Mouse (Mus musculus) kidney, postnatal 0 days (tissue): ENCODE data around the gene Rrm2. TPM values are rescaled to one million over a fixed set of nuclear protein-coding genes. Genes with fewer than 3 reads are reported as not detected.
"Not testable (repeated sequence)": the region's sequence is repeated elsewhere in the genome, so short reads cannot be mapped to it uniquely, and the experiment has no call there.

Source experiments
- ATAC-seq: fragments of 200-750 bp; cut with Nextera tagmentation; replicated peaks from 2 replicates; pipeline ENCODE4 v1.8.0; 2017; ENCODE audit warnings: low read depth, moderate number of reproducible peaks, moderate TSS enrichment, moderate library complexity; ENCODE audit not compliant: low FRiP score
- DNase-seq: peaks from one replicate; pipeline ENCODE4 v3.0.0-alpha.2; 2016; ENCODE audit warnings: low spot score
- H3K27ac ChIP-seq: fragments of 300-500 bp; sonication (generic); 2 replicates; pipeline ENCODE4 v1.5.1; 2014; ENCODE audit warnings: mild to moderate bottlenecking
- H3K27me3 ChIP-seq: fragments of 300-500 bp; sonication (generic); 2 replicates; pipeline ENCODE4 v1.6.1; 2014; ENCODE audit warnings: low read length, mixed read lengths; ENCODE audit not compliant: insufficient read depth
- H3K36me3 ChIP-seq: fragments of 300-500 bp; sonication (generic); 2 replicates; pipeline ENCODE4 v1.6.1; 2014; ENCODE audit warnings: low read length, mixed read lengths; ENCODE audit not compliant: insufficient read depth
- H3K4me1 ChIP-seq: fragments of 300-500 bp; sonication (generic); replicated peaks from 2 replicates; pipeline ENCODE4 v1.6.1; 2014; ENCODE audit warnings: antibody characterized with exemption, low read length, mixed read lengths; ENCODE audit not compliant: insufficient read depth
- H3K4me2 ChIP-seq: fragments of 300-500 bp; sonication (generic); 2 replicates; pipeline ENCODE4 v1.6.1; 2014; ENCODE audit warnings: mild to moderate bottlenecking, low read length, moderate library complexity, mixed read lengths
- H3K4me3 ChIP-seq: fragments of 300-500 bp; sonication (generic); replicated peaks from 2 replicates; pipeline ENCODE4 v1.5.1; 2014; ENCODE audit warnings: low read depth, low read length
- H3K9ac ChIP-seq: fragments of 300-500 bp; sonication (generic); 2 replicates; pipeline ENCODE4 v1.6.1; 2014; ENCODE audit warnings: low read depth, low read length
- H3K9me3 ChIP-seq: fragments of 300-500 bp; sonication (generic); replicated peaks from 2 replicates; pipeline ENCODE4 v1.6.1; 2016; ENCODE audit warnings: low read length, inconsistent platforms, mixed read lengths
- CTCF ChIP-seq: IDR thresholded peaks from 2 replicates; pipeline ENCODE4 v1.5.1; 2016; ENCODE audit warnings: antibody characterized with exemption, low read depth, mild to moderate bottlenecking, moderate library complexity
- WGBS: fragments of 180-500 bp; shearing (Covaris S2); extraction: QIAGEN DNeasy Blood & Tissue Kit; methylation state at CpG from one replicate; pipeline ENCODE4 v1.1.7; 2014; 5-methylcytosine and 5-hydroxymethylcytosine counted together
- polyA plus RNA-seq: library from polyadenylated mRNA; unstranded; fragments of >200 nt; fragmentation: Nextera tagmentation; extraction: Ambion mirVana; gene quantifications from 2 replicates; pipeline ENCODE4 v1.2.1, GENCODE M21; 2015

Gene Rrm2
- polyA plus RNA-seq, 1 experiment from 2014 or later, result 101 TPM

GRCm38 (mm10) chr12:24701621-24702020, 6.4 kb upstream of the Rrm2 start:
- WGBS, result 90% methylated on average over 9 of the region's 9 CpGs
- TF ChIP-seq CTCF, result peak; percentile 48
- not testable (repeated sequence) for H3K27me3 ChIP-seq, H3K4me3 ChIP-seq, ATAC-seq, H3K4me1 ChIP-seq, H3K4me2 ChIP-seq, H3K27ac ChIP-seq, DNase-seq, H3K9ac ChIP-seq, H3K36me3 ChIP-seq, H3K9me3 ChIP-seq

DNA sequence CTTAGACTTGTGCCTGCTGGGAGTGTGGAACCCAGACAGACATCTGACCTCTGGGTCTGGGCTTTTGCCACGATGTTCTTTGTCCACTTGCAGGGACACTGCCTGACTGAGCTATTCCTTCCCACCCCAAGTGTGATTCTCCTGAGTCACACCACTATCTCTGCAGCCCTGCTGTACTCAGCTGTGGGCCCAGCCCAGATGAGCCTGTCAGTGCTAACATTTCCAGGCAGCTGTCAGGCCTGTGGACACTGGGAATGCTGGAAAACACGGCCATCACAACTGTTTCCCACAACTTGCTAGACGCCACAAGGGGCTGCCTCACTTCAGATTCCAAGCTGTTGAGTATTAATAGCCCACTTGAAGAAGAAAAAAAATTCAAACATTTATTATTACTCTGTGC, 5.0 kb upstream of the Rrm2 start:
- H3K4me3 ChIP-seq, result no peak overlapping the region
- H3K4me2 ChIP-seq, result no peak overlapping the region
- H3K36me3 ChIP-seq, result no peaks in the 10 kb centered on the region
- WGBS, result 77% methylated on average over 3 of the region's 3 CpGs
- no peaks in the 10 kb centered on the region for H3K9me3 ChIP-seq
- ATAC-seq (no peak), DNase-seq (no peak)
- H3K9ac ChIP-seq, result no peak overlapping the region
- H3K27ac ChIP-seq, result no peak overlapping the region
- H3K27me3 ChIP-seq, result no peaks in the 10 kb centered on the region
- no peak for TF ChIP-seq CTCF
- H3K4me1 ChIP-seq, result 0 out of 2 replicates have a peak, but pooled peaks cover 8% of the 10 kb centered on the region

DNA sequence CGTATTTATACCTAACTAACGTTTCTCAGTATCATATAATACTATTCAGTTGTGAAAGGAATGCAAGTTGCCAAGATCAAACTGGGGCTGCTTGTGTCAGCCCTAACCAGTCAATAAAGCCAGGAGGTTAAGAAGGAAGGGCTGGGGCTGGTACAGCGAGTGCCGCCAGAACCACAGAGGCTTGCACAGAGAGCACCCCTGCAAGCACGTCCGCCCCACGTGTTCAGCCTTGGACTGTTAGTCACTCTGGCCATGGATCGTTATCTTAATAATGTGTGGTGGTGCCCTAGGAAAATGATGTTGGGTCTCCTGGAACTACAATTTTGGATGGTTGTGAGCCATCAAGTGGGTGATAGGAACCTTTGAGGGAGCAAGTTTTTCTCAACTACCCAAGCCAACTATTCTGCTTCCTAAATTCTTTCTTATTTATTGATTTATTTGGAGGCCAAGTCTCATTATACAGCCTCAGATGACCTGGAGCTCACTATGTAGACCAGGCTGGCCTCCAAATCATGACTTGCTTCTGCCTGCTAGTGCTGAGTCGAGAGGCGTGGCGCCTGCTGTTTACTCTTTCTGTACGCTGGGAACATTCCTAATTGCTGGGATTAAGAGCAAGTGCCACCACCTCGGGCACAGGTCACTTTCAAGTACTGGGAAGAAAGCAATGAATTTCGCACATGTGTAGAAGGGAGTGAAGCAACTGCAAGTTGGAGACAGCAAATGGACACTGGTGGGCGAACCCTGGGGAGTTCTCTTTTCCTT, 2.4 kb upstream of the Rrm2 start:
- no peak for DNase-seq
- no peak overlapping the region for H3K4me2 ChIP-seq

DNA sequence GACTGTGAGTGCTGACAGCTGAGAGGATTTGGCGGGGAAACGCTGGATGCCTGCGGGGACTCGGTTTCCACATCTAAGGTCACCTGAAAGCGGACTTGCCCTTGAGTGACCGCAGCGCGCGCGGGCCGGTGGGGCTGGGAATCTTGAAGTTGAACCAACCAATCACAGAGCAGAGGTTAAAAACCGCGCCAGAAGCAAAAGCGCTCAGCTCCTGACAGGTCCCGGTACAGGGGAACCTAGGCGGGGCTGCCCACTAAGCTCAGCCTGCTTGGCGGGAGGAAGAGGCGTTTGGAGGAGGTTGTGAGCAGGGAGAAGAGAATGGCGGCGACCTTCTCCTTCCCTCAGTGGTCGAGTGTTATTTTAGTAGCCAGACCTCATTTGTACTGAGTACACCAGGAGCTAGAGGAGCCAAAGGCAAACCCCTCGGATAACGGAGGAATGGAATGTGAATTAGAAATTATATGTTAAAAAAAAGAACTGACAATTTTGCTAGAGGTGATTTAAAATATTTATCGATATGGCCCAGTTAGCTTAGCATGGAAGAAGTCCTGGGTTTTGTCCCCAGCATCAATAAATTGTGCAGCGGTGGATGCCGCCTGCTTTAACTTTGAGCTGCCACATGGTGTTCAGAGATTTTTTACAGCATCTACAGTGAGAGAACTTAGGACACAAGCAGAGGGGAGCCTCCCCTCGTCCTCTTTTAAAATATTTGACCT, 1.1 kb upstream of the Rrm2 start:
- Histone ChIP-seq H3K4me2 (peak overlapping the region; percentile 84), H3K27me3 (no peaks in the 10 kb centered on the region), H3K4me3 (peak overlapping the region; percentile 68), H3K9ac (peak overlapping the region; percentile 57; the same call in 1 of the 2 replicates), H3K4me1 (0 out of 2 replicates have a peak, but pooled peaks cover 8% of the 10 kb centered on the region), H3K27ac (0 out of 2 replicates have a peak overlapping the region, but pooled peaks have one; percentile 13), H3K36me3 (peaks cover 2% of the 10 kb centered on the region; the same call in 1 of the 2 replicates), H3K9me3 (no peaks in the 10 kb centered on the region)
- WGBS, result 1% methylated on average over 27 of the region's 27 CpGs
- no peak for TF ChIP-seq CTCF
- DNase-seq (peak; percentile 63), ATAC-seq (0 out of 2 replicates have a peak, but pooled peaks have one; percentile 2)

More for the DNA sequence above, 2.4 kb upstream of the Rrm2 start:
- Histone ChIP-seq H3K27ac (no peak overlapping the region), H3K9ac (no peak overlapping the region), H3K4me1 (0 out of 2 replicates have a peak, but pooled peaks cover 8% of the 10 kb centered on the region), H3K27me3 (no peaks in the 10 kb centered on the region), H3K36me3 (no peaks in the 10 kb centered on the region), H3K4me3 (no peak overlapping the region), H3K9me3 (no peaks in the 10 kb centered on the region)
- TF ChIP-seq CTCF, result no peak
- ATAC-seq, result no peak
- WGBS, result 81% methylated on average over 15 of the region's 15 CpGs

DNA sequence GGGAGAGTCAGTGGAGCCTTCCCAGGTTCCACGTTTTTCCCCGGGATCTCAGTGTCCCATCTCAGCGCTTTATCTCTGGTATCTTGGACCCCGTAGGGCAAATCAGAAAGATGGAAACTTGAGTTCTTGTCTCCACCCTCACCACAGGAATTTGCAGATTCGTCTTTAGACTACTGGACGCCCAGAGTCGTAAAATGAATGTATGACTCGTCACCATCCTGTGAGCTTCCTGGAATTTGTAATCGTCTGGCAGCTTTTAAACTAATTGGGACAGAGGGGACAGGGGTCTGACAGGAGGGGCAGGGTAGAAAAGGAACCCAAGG, 600 bp upstream of the Rrm2 start:
- Histone ChIP-seq H3K9ac (peak overlapping the region; percentile 57; the same call in 1 of the 2 replicates), H3K4me2 (peak overlapping the region; percentile 84), H3K27me3 (no peaks in the 10 kb centered on the region), H3K4me1 (0 out of 2 replicates have a peak, but pooled peaks cover 8% of the 10 kb centered on the region), H3K9me3 (no peaks in the 10 kb centered on the region), H3K27ac (0 out of 2 replicates have a peak overlapping the region, but pooled peaks have one; percentile 13), H3K4me3 (peak overlapping the region; percentile 68), H3K36me3 (peaks cover 8% of the 10 kb centered on the region; the same call in 1 of the 2 replicates)
- DNase-seq (peak; percentile 67), ATAC-seq (0 out of 2 replicates have a peak, but pooled peaks have one; percentile 3)
- WGBS, result 1% methylated on average over 9 of the region's 9 CpGs
- no peak for TF ChIP-seq CTCF

DNA sequence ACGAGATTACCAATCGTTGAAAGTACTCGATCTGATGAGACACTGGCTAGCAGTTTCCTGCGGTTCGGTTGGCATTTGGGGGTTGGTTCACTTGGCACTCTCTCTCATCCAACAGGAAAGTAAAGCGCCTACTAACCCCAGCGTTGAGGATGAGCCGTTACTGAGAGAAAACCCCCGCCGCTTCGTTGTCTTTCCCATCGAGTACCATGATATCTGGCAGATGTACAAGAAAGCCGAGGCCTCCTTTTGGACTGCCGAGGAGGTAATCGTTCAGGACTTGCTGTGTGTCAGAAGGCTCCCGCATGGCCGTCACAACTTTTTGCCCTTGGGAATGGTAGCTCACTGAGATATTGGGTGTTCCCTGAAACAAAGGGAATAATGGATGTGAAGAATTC, 780 bp downstream of the Rrm2 start:
- no peak for TF ChIP-seq CTCF
- ATAC-seq, result no peak; the same call in 1 of the 2 replicates
- under 1% methylated on average over 17 of the region's 17 CpGs for WGBS

More for the DNA sequence above, 780 bp downstream of the Rrm2 start:
- Histone ChIP-seq H3K4me2 (peak overlapping the region; percentile 84), H3K27ac (peak overlapping the region; percentile 52; the same call in 1 of the 2 replicates), H3K36me3 (peaks cover 10% of the 10 kb centered on the region; the same call in 1 of the 2 replicates), H3K4me3 (peak overlapping the region; percentile 68), H3K9ac (peak overlapping the region; percentile 57), H3K4me1 (0 out of 2 replicates have a peak, but pooled peaks cover 8% of the 10 kb centered on the region), H3K27me3 (no peaks in the 10 kb centered on the region), H3K9me3 (no peaks in the 10 kb centered on the region)
- no peak for DNase-seq
